Mouse (Mus musculus): Measurements from ENCODE around the gene Susd2. TPM values are rescaled to one million over a fixed set of nuclear protein-coding genes. Genes with fewer than 3 reads are reported as not detected.

The Susd2 gene
- polyA plus RNA-seq, 1 experiment from 2014 or later, result 13.3 TPM

DNA sequence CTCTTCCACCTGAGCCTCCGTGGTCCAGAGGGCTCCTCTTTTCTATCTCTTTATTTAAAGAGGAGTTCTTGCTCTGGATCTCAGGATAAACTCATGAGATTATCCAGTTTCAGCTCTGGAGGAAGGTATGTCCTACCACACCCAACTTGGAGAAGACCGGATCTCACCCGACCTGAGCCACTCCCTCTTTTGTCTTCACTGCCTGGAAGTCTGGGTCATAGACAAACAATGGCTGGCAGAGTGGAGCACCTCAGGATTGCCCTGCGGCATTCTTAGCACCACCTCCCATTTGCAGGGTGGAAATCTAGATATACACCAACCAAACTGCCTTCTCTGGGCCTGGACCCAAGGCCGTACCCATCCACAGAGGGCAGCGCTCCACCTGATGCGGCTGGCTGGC is 5.2 kb upstream of the Susd2 start:
- H3K9me3 ChIP-seq (replicated peaks; ENCODE audit: control insufficient read depth, low read length), result no peaks in the 10 kb centered on the region
- H3K4me1 ChIP-seq (ENCODE audit: control insufficient read depth, insufficient read depth, low read length), result peaks cover 19% of the 10 kb centered on the region
- no peak for ATAC-seq (replicated peaks; ENCODE audit: extremely low read depth, insufficient read depth, low FRiP score)
- peaks cover 44% of the 10 kb centered on the region for H3K36me3 ChIP-seq (ENCODE audit: control insufficient read depth, insufficient read depth)
- no peak overlapping the region for H3K4me2 ChIP-seq (ENCODE audit: low read depth, low read length)
- no peak overlapping the region for H3K27ac ChIP-seq (ENCODE audit: low read length)
- no peak overlapping the region for H3K9ac ChIP-seq (ENCODE audit: low read length)
- no peak overlapping the region for H3K4me3 ChIP-seq (ENCODE audit: low read length)
- WGBS, result 87% methylated on average over 7 of the region's 7 CpGs
- H3K27me3 ChIP-seq (ENCODE audit: control insufficient read depth, insufficient read depth, low read length), result no peaks in the 10 kb centered on the region

- Histone ChIP-seq H3K4me1 (ENCODE audit: control insufficient read depth, insufficient read depth, low read length) (peaks cover 29% of the 10 kb centered on the region), H3K4me2 (ENCODE audit: low read depth, low read length) (no peak overlapping the region), H3K9ac (ENCODE audit: low read length) (no peak overlapping the region), H3K9me3 (replicated peaks; ENCODE audit: control insufficient read depth, low read length) (no peaks in the 10 kb centered on the region), H3K36me3 (ENCODE audit: control insufficient read depth, insufficient read depth) (peaks cover 43% of the 10 kb centered on the region), H3K27me3 (ENCODE audit: control insufficient read depth, insufficient read depth, low read length) (no peaks in the 10 kb centered on the region), H3K4me3 (ENCODE audit: low read length) (no peak overlapping the region), H3K27ac (ENCODE audit: low read length) (peak overlapping the region; percentile 85)
- WGBS, result 84% methylated on average over 6 of the region's 6 CpGs
- ATAC-seq (replicated peaks; ENCODE audit: extremely low read depth, insufficient read depth, low FRiP score), result no peak
Measured at GRCm38 (mm10) chr10:75648091-75648490, 4.3 kb upstream of the Susd2 start.

DNA sequence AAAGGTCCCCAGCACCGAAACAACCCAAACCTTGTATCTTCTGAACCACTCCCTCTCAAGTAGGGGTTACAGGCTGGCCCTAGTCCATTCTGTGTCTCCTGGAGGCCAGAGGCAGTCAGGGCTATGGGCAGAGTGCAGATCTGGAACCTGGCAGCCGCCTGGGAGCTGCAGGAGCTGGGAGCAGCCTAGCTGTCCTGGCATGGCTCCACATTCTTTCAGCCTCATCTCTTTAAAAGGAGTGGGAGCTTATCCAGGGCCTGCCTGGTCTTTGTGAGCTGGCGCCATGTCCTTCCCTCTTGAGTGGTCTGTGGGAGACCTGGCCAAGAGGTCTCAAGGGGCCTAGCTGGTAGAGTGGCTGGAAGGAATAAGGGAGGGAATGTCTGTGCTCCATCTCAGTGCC is 3.6 kb upstream of the Susd2 start:
- peaks cover 37% of the 10 kb centered on the region for H3K36me3 ChIP-seq (ENCODE audit: control insufficient read depth, insufficient read depth)
- H3K27me3 ChIP-seq (ENCODE audit: control insufficient read depth, insufficient read depth, low read length), result no peaks in the 10 kb centered on the region
- 28% methylated on average over 3 of the region's 3 CpGs for WGBS
- no peak overlapping the region for H3K9ac ChIP-seq (ENCODE audit: low read length)
- H3K4me1 ChIP-seq (ENCODE audit: control insufficient read depth, insufficient read depth, low read length), result peaks cover 30% of the 10 kb centered on the region
- H3K4me2 ChIP-seq (ENCODE audit: low read depth, low read length), result no peak overlapping the region
- H3K9me3 ChIP-seq (replicated peaks; ENCODE audit: control insufficient read depth, low read length), result no peaks in the 10 kb centered on the region
- peak; percentile 83 for ATAC-seq (replicated peaks; ENCODE audit: extremely low read depth, insufficient read depth, low FRiP score)
- H3K27ac ChIP-seq (ENCODE audit: low read length), result peak overlapping the region; percentile 85
- no peak overlapping the region for H3K4me3 ChIP-seq (ENCODE audit: low read length)

- Histone ChIP-seq H3K4me1 (ENCODE audit: control insufficient read depth, insufficient read depth, low read length) (peaks cover 30% of the 10 kb centered on the region), H3K27me3 (ENCODE audit: control insufficient read depth, insufficient read depth, low read length) (no peaks in the 10 kb centered on the region), H3K27ac (ENCODE audit: low read length) (peak overlapping the region; percentile 85), H3K4me3 (ENCODE audit: low read length) (no peak overlapping the region), H3K9ac (ENCODE audit: low read length) (peak overlapping the region; percentile 3; the same call in 1 of the 2 replicates), H3K9me3 (replicated peaks; ENCODE audit: control insufficient read depth, low read length) (no peaks in the 10 kb centered on the region), H3K36me3 (ENCODE audit: control insufficient read depth, insufficient read depth) (peaks cover 27% of the 10 kb centered on the region), H3K4me2 (ENCODE audit: low read depth, low read length) (no peak overlapping the region)
- WGBS, result 87% methylated on average over 6 of the region's 6 CpGs
- no peak for ATAC-seq (replicated peaks; ENCODE audit: extremely low read depth, insufficient read depth, low FRiP score)
Measured at GRCm38 (mm10) chr10:75646406-75646805, 2.6 kb upstream of the Susd2 start.

DNA sequence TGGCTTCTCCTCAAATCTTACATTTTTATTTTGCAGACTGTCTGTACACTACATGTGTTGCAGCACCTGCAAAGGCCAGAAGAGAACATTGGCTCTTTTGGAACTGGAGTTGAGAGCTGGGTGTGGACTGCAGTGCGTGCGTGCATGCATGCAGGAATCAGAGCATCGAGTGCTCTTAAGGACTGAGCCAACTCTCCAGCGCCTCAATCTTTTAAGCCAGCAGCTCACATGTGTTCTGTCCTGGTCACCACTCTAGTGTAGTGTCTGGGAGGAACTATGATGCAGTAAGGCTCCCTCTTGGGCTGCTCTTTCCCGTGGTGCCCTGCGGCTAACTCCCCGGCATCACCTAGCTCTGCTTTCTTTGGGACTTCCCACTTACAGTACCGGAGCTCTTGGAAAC is 1.8 kb upstream of the Susd2 start:
- Histone ChIP-seq H3K4me3 (ENCODE audit: low read length) (no peak overlapping the region), H3K27ac (ENCODE audit: low read length) (no peak overlapping the region), H3K4me1 (ENCODE audit: control insufficient read depth, insufficient read depth, low read length) (peaks cover 30% of the 10 kb centered on the region), H3K36me3 (ENCODE audit: control insufficient read depth, insufficient read depth) (peaks cover 20% of the 10 kb centered on the region), H3K4me2 (ENCODE audit: low read depth, low read length) (no peak overlapping the region), H3K27me3 (ENCODE audit: control insufficient read depth, insufficient read depth, low read length) (no peaks in the 10 kb centered on the region), H3K9me3 (replicated peaks; ENCODE audit: control insufficient read depth, low read length) (no peaks in the 10 kb centered on the region), H3K9ac (ENCODE audit: low read length) (no peak overlapping the region)
- WGBS, result 91% methylated on average over 8 of the region's 8 CpGs
- no peak for ATAC-seq (replicated peaks; ENCODE audit: extremely low read depth, insufficient read depth, low FRiP score)

DNA sequence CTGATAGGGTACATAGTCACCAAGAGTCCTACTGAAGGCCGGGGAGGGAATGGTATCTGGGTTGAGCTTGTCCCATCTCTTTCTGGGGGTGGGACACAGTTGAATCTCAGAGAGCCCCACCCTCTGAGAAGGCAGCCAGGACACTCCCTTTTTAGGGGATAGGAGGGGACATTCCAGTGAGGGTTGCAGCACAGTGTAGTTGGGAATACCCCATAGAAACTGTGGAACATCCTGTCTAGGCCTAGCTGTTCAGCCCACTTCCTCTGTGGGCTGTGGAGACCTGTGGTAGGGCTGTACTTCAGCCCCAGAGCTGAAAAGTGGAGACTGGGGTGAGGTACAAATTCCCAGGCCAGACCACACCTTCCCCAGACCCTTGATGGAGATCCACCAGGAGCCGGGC is 917 bp downstream of the Susd2 start:
- peaks cover 3% of the 10 kb centered on the region; the same call in 1 of the 2 replicates for H3K36me3 ChIP-seq (ENCODE audit: control insufficient read depth, insufficient read depth)
- no peak overlapping the region for H3K4me3 ChIP-seq (ENCODE audit: low read length)
- H3K4me1 ChIP-seq (ENCODE audit: control insufficient read depth, insufficient read depth, low read length), result peaks cover 29% of the 10 kb centered on the region
- no peak overlapping the region for H3K27ac ChIP-seq (ENCODE audit: low read length)
- H3K9me3 ChIP-seq (replicated peaks; ENCODE audit: control insufficient read depth, low read length), result no peaks in the 10 kb centered on the region
- no peak overlapping the region for H3K4me2 ChIP-seq (ENCODE audit: low read depth, low read length)
- H3K27me3 ChIP-seq (ENCODE audit: control insufficient read depth, insufficient read depth, low read length), result no peaks in the 10 kb centered on the region
- no peak for ATAC-seq (replicated peaks; ENCODE audit: extremely low read depth, insufficient read depth, low FRiP score)
- 76% methylated on average over 2 of the region's 2 CpGs for WGBS
- H3K9ac ChIP-seq (ENCODE audit: low read length), result peak overlapping the region; percentile 42

DNA sequence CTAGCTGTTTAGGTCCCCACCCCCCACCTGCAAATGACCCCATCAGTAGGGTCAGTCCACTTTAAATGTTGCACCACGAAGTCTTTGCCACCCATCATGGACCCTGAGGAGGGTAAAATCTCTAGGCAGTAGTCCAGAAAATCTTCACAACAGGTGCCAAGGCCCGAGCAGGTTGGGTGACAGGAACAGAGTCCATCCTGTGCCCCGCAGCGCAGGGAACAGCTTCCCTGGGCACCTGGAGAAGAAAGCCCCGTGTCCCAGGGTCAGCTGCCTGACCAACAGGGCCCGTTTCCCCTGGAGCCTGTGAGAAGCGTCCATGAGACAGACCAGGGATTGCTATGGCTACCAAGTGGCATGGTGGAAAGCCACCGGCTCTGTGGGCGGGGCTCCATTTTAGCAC is 1.4 kb downstream of the Susd2 start:
- Histone ChIP-seq H3K36me3 (ENCODE audit: control insufficient read depth, insufficient read depth) (peaks cover 3% of the 10 kb centered on the region; the same call in 1 of the 2 replicates), H3K4me1 (ENCODE audit: control insufficient read depth, insufficient read depth, low read length) (peaks cover 25% of the 10 kb centered on the region), H3K9ac (ENCODE audit: low read length) (no peak overlapping the region), H3K4me2 (ENCODE audit: low read depth, low read length) (no peak overlapping the region), H3K27me3 (ENCODE audit: control insufficient read depth, insufficient read depth, low read length) (no peaks in the 10 kb centered on the region), H3K27ac (ENCODE audit: low read length) (no peak overlapping the region), H3K4me3 (ENCODE audit: low read length) (no peak overlapping the region), H3K9me3 (replicated peaks; ENCODE audit: control insufficient read depth, low read length) (no peaks in the 10 kb centered on the region)
- WGBS, result 76% methylated on average over 9 of the region's 9 CpGs
- no peak for ATAC-seq (replicated peaks; ENCODE audit: extremely low read depth, insufficient read depth, low FRiP score)

DNA sequence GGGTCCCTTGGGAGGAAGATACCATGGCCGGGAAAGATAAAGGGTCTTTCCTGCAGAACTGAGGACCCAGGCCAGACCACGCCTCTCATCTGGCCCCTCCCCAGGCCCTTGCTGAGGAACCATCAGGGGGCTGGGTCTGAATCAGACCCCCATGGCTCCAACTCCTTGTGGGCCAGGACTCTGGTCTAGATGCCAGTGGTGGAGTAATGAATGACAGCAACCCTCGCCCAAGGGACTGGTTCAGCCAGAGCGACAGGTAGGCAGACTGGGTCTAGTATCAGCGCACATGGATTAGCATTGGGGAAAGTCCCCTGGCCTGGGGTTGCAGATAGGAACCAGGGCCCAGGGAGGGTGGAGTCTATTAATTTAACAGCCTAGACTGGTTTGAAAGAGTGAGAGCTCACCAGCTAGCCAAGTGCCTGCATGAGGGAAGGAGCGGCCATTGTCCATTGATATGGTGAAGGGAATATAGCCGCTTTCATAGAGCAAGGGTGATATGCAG is 2.0 kb downstream of the Susd2 start:
- no peak overlapping the region for H3K4me3 ChIP-seq (ENCODE audit: low read length)
- H3K4me1 ChIP-seq (ENCODE audit: control insufficient read depth, insufficient read depth, low read length), result peaks cover 20% of the 10 kb centered on the region
- ATAC-seq (replicated peaks; ENCODE audit: extremely low read depth, insufficient read depth, low FRiP score), result no peak
- no peak overlapping the region for H3K4me2 ChIP-seq (ENCODE audit: low read depth, low read length)
- 85% methylated on average over 7 of the region's 7 CpGs for WGBS
- no peaks in the 10 kb centered on the region for H3K9me3 ChIP-seq (replicated peaks; ENCODE audit: control insufficient read depth, low read length)
- H3K9ac ChIP-seq (ENCODE audit: low read length), result no peak overlapping the region
- H3K36me3 ChIP-seq (ENCODE audit: control insufficient read depth, insufficient read depth), result peaks cover 3% of the 10 kb centered on the region; the same call in 1 of the 2 replicates
- H3K27me3 ChIP-seq (ENCODE audit: control insufficient read depth, insufficient read depth, low read length), result no peaks in the 10 kb centered on the region
- H3K27ac ChIP-seq (ENCODE audit: low read length), result no peak overlapping the region

- ATAC-seq (replicated peaks; ENCODE audit: extremely low read depth, insufficient read depth, low FRiP score), result no peak
Measured at GRCm38 (mm10) chr10:75637711-75638110, 6.1 kb downstream of the Susd2 start.

More at GRCm38 (mm10) chr10:75637711-75638110, 6.1 kb downstream of the Susd2 start:
- Histone ChIP-seq H3K4me2 (ENCODE audit: low read depth, low read length) (no peak overlapping the region), H3K36me3 (ENCODE audit: control insufficient read depth, insufficient read depth) (no peaks in the 10 kb centered on the region), H3K27ac (ENCODE audit: low read length) (no peak overlapping the region), H3K4me1 (ENCODE audit: control insufficient read depth, insufficient read depth, low read length) (0 out of 2 replicates have a peak, but pooled peaks cover 2% of the 10 kb centered on the region), H3K9me3 (replicated peaks; ENCODE audit: control insufficient read depth, low read length) (no peaks in the 10 kb centered on the region), H3K4me3 (ENCODE audit: low read length) (no peak overlapping the region), H3K9ac (ENCODE audit: low read length) (no peak overlapping the region), H3K27me3 (ENCODE audit: control insufficient read depth, insufficient read depth, low read length) (no peaks in the 10 kb centered on the region)
- WGBS, result 83% methylated on average over 11 of the region's 11 CpGs
